Mouse (Mus musculus) ES-E14 (cell line): Measurements from ENCODE around the gene Fbn1. TPM values are rescaled to one million over a fixed set of nuclear protein-coding genes. Genes with fewer than 3 reads are reported as not detected.

ENCODE experiments used
- DNase-seq: peaks from one replicate; pipeline ENCODE4 v3.0.0-alpha.2; 2013; ENCODE audit warnings: low read depth, low spot score
- H3K27ac ChIP-seq: 2 replicates; pipeline ENCODE4 v1.5.1; 2012; ENCODE audit warnings: low read depth, mild to moderate bottlenecking, low read length, moderate library complexity, mixed read lengths; ENCODE audit not compliant: poor library complexity, insufficient read depth, severe bottlenecking
- H3K36me3 ChIP-seq: 2 replicates; pipeline ENCODE4 v1.6.1; 2012; ENCODE audit warnings: mild to moderate bottlenecking, low read length, moderate library complexity, mixed read lengths; ENCODE audit not compliant: control insufficient read depth, poor library complexity, insufficient read depth, severe bottlenecking
- H3K4me1 ChIP-seq, 2 experiments: fragments of 150-350 bp in 1 of 2; sonication (generic) in 1 of 2; 2 replicates each; pipeline ENCODE4 v1.6.1; 2012; ENCODE audit warnings: low read length in 2 of 2, mild to moderate bottlenecking in 1 of 2, mixed read lengths in 1 of 2; ENCODE audit not compliant: control insufficient read depth in 2 of 2, insufficient read depth in 2 of 2, poor library complexity in 1 of 2
- H3K4me3 ChIP-seq, 2 experiments: fragments of 150-350 bp in 1 of 2; sonication (generic) in 1 of 2; 2 replicates each; pipeline ENCODE4 v1.5.1; 2012; ENCODE audit warnings: low read length in 2 of 2, low read depth in 1 of 2, mild to moderate bottlenecking in 1 of 2, mixed read lengths in 1 of 2; ENCODE audit not compliant: insufficient read depth in 1 of 2, poor library complexity in 1 of 2, severe bottlenecking in 1 of 2
- H3K9ac ChIP-seq: 2 replicates; pipeline ENCODE4 v1.6.1; 2012; ENCODE audit warnings: low read depth, mild to moderate bottlenecking, low read length, mixed read lengths; ENCODE audit not compliant: poor library complexity, insufficient read depth, severe bottlenecking
- H3K9me3 ChIP-seq: fragments of 150-350 bp; sonication (generic); 2 replicates; pipeline ENCODE4 v1.6.1; 2012; ENCODE audit warnings: low read depth, mild to moderate bottlenecking, low read length; ENCODE audit not compliant: control insufficient read depth, insufficient read depth
- CHD2 ChIP-seq: IDR thresholded peaks from 2 replicates; pipeline ENCODE4 v1.6.1; 2014; ENCODE audit warnings: mild to moderate bottlenecking, low read depth, low read length, inconsistent platforms
- HCFC1 ChIP-seq: IDR thresholded peaks from 2 replicates; pipeline ENCODE4 v1.6.1; 2012; ENCODE audit warnings: low read length, inconsistent platforms, borderline replicate concordance; ENCODE audit not compliant: insufficient read depth
- MAFK ChIP-seq: IDR thresholded peaks from 2 replicates; pipeline ENCODE4 v1.6.1; 2014; ENCODE audit warnings: mild to moderate bottlenecking, low read depth, low read length, inconsistent platforms; ENCODE audit not compliant: insufficient read depth
- ZC3H11A ChIP-seq: IDR thresholded peaks from 2 replicates; pipeline ENCODE4 v1.6.1; 2012; ENCODE audit warnings: low read depth, mild to moderate bottlenecking, inconsistent platforms, low read length, borderline replicate concordance
- ZNF384 ChIP-seq: IDR thresholded peaks from 2 replicates; pipeline ENCODE4 v1.6.1; 2012; ENCODE audit warnings: low read depth, low read length, inconsistent platforms
- in situ Hi-C, 2 experiments: fragments of 600-800 bp; cut with MboI; formaldehyde crosslinking; loops; one replicate each; pipeline ENCODE4 v1.15.1; 2025; ENCODE audit warnings: low sequenced_read_pairs in 2 of 2, inconsistent platforms in 1 of 2; ENCODE audit not compliant: unreplicated experiment in 2 of 2
- total RNA-seq: library from RNA; depleted of rRNA; stranded (reverse); fragments of 300-350 nt; gene quantifications from 2 replicates; pipeline ENCODE4 v1.2.3, GENCODE M21; 2012

The Fbn1 gene
- total RNA-seq, 1 experiment = 9.6 TPM

- Histone ChIP-seq H3K36me3 (no peaks in the 10 kb centered on the region), H3K4me1 (no peaks in the 10 kb centered on the region), H3K9me3 (no peaks in the 10 kb centered on the region), H3K4me3 (no peak overlapping the region), H3K27ac (no peak overlapping the region), H3K9ac (no peak overlapping the region)
- DNase-seq = no peak
- in situ Hi-C loops = no loop called here
- no peak for TF ChIP-seq CHD2
Measured at GRCm38 (mm10) chr2:125456059-125456789, 51.6 kb downstream of the Fbn1 start.

GRCm38 (mm10) chr2:125454781-125455180 is 53.0 kb downstream of the Fbn1 start:
- in situ Hi-C loops = no loop called here

GRCm38 (mm10) chr2:125452369-125453097 is 55.3 kb downstream of the Fbn1 start:
- no peak for DNase-seq
- H3K4me1 ChIP-seq = no peaks in the 10 kb centered on the region
- no peak overlapping the region for H3K9ac ChIP-seq
- H3K9me3 ChIP-seq = no peaks in the 10 kb centered on the region
- H3K27ac ChIP-seq = no peak overlapping the region
- H3K36me3 ChIP-seq = no peaks in the 10 kb centered on the region
- no peak overlapping the region for H3K4me3 ChIP-seq
- TF ChIP-seq ZNF384 = no peak
- TF ChIP-seq ZC3H11A = no peak
- no peak for TF ChIP-seq MAFK
- no peak for TF ChIP-seq HCFC1
- no peak for TF ChIP-seq CHD2
- in situ Hi-C loops = no loop called here

More at GRCm38 (mm10) chr2:125454781-125455180, 53.0 kb downstream of the Fbn1 start:
- Histone ChIP-seq H3K36me3 (no peaks in the 10 kb centered on the region), H3K9ac (no peak overlapping the region), H3K4me3 (no peak overlapping the region), H3K27ac (no peak overlapping the region), H3K9me3 (no peaks in the 10 kb centered on the region), H3K4me1 (no peaks in the 10 kb centered on the region)
- TF ChIP-seq MAFK = no peak
- TF ChIP-seq HCFC1 = no peak
- no peak for TF ChIP-seq CHD2
- no peak for TF ChIP-seq ZC3H11A
- TF ChIP-seq ZNF384 = no peak
- no peak for DNase-seq

GRCm38 (mm10) chr2:125449361-125449760 is 58.4 kb downstream of the Fbn1 start:
- no peak for DNase-seq
- in situ Hi-C loops = no loop called here
- no peak overlapping the region for H3K27ac ChIP-seq
- no peaks in the 10 kb centered on the region for H3K4me1 ChIP-seq
- H3K9me3 ChIP-seq = no peaks in the 10 kb centered on the region
- no peaks in the 10 kb centered on the region for H3K36me3 ChIP-seq
- no peak overlapping the region for H3K9ac ChIP-seq
- TF ChIP-seq HCFC1 (no peak), MAFK (no peak), ZNF384 (no peak), CHD2 (no peak)
- no peak overlapping the region for H3K4me3 ChIP-seq
